Mouse (Mus musculus) megakaryocyte-erythroid progenitor cell, adult 5 weeks (primary cell): ENCODE measurements around the gene Mlh3. TPM values are rescaled to one million over a fixed set of nuclear protein-coding genes. Genes with fewer than 3 reads are reported as not detected.

Experiments
- polyA plus RNA-seq: library from polyadenylated mRNA; stranded (reverse); fragments of >175 nt; gene quantifications from 2 replicates; pipeline ENCODE4 v1.2.3, GENCODE M21; 2012

The Mlh3 gene
- 0.48 and 0.49 TPM in 2 replicates for polyA plus RNA-seq

DNA sequence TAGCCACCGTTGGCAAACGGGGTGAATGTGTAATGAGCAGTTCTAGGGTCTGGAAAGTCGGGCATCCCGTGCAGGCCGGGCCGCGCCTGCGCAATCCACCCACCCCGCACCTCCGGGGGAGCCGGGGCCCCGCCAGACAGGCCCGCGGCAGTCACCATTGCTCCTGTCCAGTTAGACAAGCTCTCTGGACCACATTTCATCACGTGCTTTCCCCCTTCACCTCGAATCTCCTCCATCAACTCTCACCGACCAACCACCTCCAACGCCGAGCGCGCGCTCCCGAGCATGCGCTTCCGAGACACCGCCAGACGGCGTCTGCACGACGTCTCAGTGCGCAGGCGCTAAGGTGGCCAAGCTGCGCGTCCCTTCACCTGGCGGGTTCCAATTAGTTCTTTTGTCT lies at the start of gene Mlh3:
Mlh3 (minus strand) TSS at position 281 of the 400 bp plus-strand sequence.

DNA sequence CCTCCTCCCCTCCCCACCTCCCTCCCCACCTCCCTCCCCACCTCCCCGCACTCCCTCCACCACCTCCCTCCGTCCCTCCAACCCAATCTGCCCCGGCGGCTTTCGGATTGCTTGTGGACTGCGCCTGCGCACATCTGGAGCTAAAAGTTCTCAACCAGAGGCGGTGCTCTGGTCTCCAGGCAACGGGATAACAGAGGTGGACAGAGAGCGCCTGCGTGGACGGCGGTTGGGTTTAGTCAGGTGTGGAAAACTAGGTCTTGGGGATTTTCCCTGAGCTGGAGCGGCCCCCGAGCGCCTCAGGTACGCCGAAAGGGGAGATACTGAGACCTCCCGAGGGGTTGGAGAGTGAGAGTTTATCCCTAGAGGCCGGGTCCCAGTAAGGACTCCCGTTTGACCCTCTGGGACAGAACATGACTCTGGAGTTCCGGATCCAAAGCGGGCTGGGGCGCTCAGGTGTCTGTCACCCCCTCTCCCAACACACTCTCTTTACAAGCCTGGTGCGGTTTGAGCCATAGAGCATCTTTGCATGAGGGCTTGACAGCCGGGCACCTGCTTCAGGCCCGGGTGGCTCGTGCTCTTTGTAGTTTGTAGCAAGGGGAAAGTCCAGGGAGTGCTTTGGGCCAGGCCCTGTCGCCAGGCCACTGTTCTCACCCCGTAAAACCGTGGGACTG lies 18.2 kb upstream of the Mlh3 start, which contains the start of gene Zc2hc1c:
Zc2hc1c (plus strand) TSS at position 106 of the 671 bp plus-strand sequence.

DNA sequence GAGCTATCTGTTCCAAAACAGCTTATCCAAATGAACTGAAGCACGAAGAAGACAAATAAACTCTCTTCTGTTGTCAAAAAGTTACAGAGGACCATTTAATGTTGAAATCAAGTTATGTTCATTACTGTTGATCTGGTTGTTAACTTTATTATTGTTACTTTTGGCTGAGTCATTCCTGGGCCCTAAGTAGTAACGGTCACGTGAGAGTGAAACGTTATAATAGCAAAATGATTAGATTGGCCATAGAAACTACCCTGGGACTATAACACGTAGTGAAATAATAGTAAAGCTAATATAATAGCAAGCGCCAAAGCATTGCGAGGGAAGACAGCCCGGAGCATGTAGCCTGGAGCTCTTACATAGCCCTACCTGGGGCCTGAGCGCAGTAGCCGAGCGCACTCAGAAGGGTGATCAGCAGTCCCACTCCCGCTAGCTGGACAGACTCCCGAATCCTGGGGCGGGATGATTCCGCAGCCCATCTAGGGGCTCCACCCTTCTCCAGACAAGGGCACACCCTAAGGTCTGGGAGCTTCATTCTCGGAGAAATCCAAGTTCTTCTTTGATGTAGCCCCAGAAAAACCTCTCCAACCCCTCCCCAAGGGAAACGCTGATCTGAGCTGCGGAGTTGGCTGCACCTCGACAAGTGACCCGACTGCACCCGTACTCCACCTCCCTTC lies 17.5 kb upstream of the Mlh3 start, which contains the start of gene Acyp1:
Acyp1 (minus strand) TSS at position 630 of the 677 bp plus-strand sequence.

DNA sequence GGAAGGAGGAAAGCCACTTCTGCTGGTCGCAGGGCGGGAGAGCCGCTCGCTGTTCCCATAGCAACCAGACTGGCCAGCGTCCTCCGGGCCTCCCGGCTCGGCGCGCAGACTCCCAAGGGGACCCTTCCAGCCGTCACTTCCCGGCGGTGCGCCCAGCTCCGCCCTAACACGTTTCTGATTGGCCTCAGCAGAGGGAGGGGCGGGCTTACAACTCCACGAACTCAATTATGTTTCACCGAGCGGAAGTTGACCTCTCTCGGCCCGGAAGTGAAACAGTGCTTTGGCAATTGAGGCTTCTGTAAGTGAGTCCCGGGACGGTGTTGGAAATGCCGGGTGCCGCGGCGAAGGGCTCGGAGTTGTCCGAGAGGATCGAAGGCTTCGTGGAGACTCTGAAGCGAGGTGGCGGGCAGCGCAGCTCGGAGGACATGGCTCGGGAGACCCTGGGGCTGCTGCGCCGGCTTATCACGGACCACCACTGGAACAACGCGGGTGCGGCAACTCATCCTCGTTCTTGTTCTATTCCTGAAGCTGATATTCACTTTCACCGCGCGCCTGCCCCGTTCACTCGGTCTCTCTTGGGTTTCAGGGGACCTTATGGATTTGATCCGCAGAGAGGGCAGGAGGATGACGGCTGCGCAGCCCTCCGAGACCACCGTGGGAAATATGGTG lies 51.0 kb downstream of the Mlh3 start, which contains the start of gene Eif2b2:
Eif2b2 (plus strand) TSS at position 246 of the 669 bp plus-strand sequence.

Other genes starting within 250 kb of the Mlh3 start
- 1.6 and 1.9 TPM in 2 replicates for gene Prox2, start 159.8 kb downstream of the Mlh3 start, polyA plus RNA-seq
- gene Dlst, start 159.8 kb downstream of the Mlh3 start, polyA plus RNA-seq, result 494 and 513 TPM in 2 replicates
- 0.27 and 0.35 TPM in 2 replicates for gene Rps6kl1, start 119.3 kb downstream of the Mlh3 start, polyA plus RNA-seq
- gene Pgf, start 92.8 kb downstream of the Mlh3 start, polyA plus RNA-seq, result 0.32 and 0.35 TPM in 2 replicates
- gene Eif2b2, start 51.1 kb downstream of the Mlh3 start, polyA plus RNA-seq, result 234 and 376 TPM in 2 replicates
- gene Acyp1, start 17.8 kb upstream of the Mlh3 start, polyA plus RNA-seq, result 39.7 and 46.6 TPM in 2 replicates
- gene Zc2hc1c, start 18.0 kb upstream of the Mlh3 start, polyA plus RNA-seq, result 0.02 and 0.04 TPM in 2 replicates
- gene Nek9, start 68.8 kb upstream of the Mlh3 start, polyA plus RNA-seq, result 9.7 and 12.2 TPM in 2 replicates
- gene Tmed10, start 104.2 kb upstream of the Mlh3 start, polyA plus RNA-seq, result 299 and 389 TPM in 2 replicates
- 731 and 1,708 TPM in 2 replicates for gene Fos, start 203.3 kb upstream of the Mlh3 start, polyA plus RNA-seq